Mouse (Mus musculus) lung, adult 2 months (tissue): ENCODE results near the gene Rbfox2.

Experiments
- CTCF ChIP-seq: fragments of 200-500 bp; IDR thresholded peaks from 2 replicates; pipeline ENCODE4 v1.5.1; 2011; ENCODE audit warnings: mild to moderate bottlenecking, low read length, control low read depth; ENCODE audit not compliant: insufficient read depth
- POLR2A ChIP-seq: fragments of 200-500 bp; IDR thresholded peaks from 2 replicates; pipeline ENCODE4 v1.6.1; 2011; ENCODE audit warnings: low read depth, mild to moderate bottlenecking, control low read depth, low read length, borderline replicate concordance; ENCODE audit errors: extremely low read depth

DNA sequence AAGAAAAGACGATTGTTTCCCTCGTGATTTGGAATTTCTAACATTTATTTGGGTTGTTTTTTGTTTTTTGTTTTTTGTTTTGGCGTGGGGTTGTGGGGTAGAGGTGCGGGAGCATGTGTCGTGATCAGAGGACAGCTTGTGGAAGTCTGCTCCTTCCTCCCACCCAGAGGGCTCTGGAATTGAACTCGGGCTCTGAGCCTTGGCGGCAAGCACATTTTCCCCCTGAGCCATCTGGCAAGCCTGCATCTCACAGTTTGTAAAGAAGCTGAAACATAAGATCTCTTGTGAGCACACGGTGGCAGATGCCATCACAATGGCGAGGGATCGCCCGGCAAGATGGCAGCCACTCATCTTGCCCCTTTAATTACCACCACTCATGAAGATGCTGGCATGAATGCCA, 17.6 kb upstream of the Rbfox2 start:
- TF ChIP-seq CTCF (no peak), POLR2A (no peak)
